Mouse (Mus musculus): ENCODE measurements around the gene Atp6v1e2.

GRCm38 (mm10) chr17:86969582-86969981 is 21.9 kb upstream of the Atp6v1e2 start:
- no peak for TF ChIP-seq CTCF (IDR thresholded peaks at IDR 0.05; ENCODE audit: low read depth, low read length)
- no peak for TF ChIP-seq GATA1 (IDR thresholded peaks at IDR 0.05; ENCODE audit: borderline replicate concordance, low read length)
- TF ChIP-seq GATA2 (IDR thresholded peaks at IDR 0.05; ENCODE audit: borderline replicate concordance, low read depth, low read length) = no peak
- TF ChIP-seq TAL1 (conservative IDR thresholded peaks at IDR 0.05; ENCODE audit: low read depth, low read length) = no peak

Measured in G1E (cell line).